In genomic region chr14:120378002-120378401, GRCm38 (mm10) we compare ENCODE assay signal across 19 mouse cellular contexts.
A peak's percentile ranks its signal among the peaks of the same experiment; 100 is the strongest.
DNase-seq lines count a peak whose midpoint lies in the region; ATAC-seq and TF ChIP-seq lines count a peak whose summit lies in the region.
"Had no signal": no experiment of that assay in that cellular context is flagged by ENCODE, and none has a peak within 500 bp of the region (broad histone marks: within the 10 kb centered on the region; RNA-seq: fewer than 3 reads in every experiment).

No protein-coding gene starts in this region.

- no peak for ATAC-seq in heart, embryonic 15.5 days (replicated peaks; ENCODE audit: insufficient number of reproducible peaks, insufficient read depth, low FRiP score, low read depth)
- ATAC-seq in lung, embryonic 14.5 days (ENCODE audit: insufficient read depth), result no peak
- ATAC-seq in embryonic facial prominence, embryonic 12.5 days (ENCODE audit: insufficient number of reproducible peaks, insufficient read depth, low FRiP score, low TSS enrichment), result no peak
- ATAC-seq in limb, embryonic 14.5 days (ENCODE audit: low FRiP score, low read depth), result no peak
- no peak for ATAC-seq in hindbrain, embryonic 14.5 days (ENCODE audit: low FRiP score)
- ATAC-seq: forebrain, embryonic 13.5 days; liver, postnatal 0 days; midbrain, embryonic 13.5 days had no signal

- WGBS in heart, embryonic 15.5 days, result 57% methylated on average over 8 of the region's 8 CpGs
- 43% methylated on average over 8 of the region's 8 CpGs for WGBS in lung, embryonic 14.5 days
- WGBS in embryonic facial prominence, embryonic 12.5 days, result 50% methylated on average over 8 of the region's 8 CpGs
- WGBS in limb, embryonic 14.5 days, result 45% methylated on average over 8 of the region's 8 CpGs
- 79% methylated on average over 8 of the region's 8 CpGs for WGBS in hindbrain, embryonic 14.5 days

- H3K4me3 ChIP-seq in heart, embryonic 15.5 days, result no peak overlapping the region
- H3K4me3 ChIP-seq in lung, embryonic 14.5 days (ENCODE audit: low read depth, low read length), result no peak overlapping the region
- no peak overlapping the region for H3K4me3 ChIP-seq in embryonic facial prominence, embryonic 12.5 days
- H3K4me3 ChIP-seq in limb, embryonic 14.5 days (replicated peaks; ENCODE audit: low read length), result no peak overlapping the region
- H3K4me3 ChIP-seq in hindbrain, embryonic 14.5 days (replicated peaks; ENCODE audit: low read length), result no peak overlapping the region
- H3K4me3 ChIP-seq: forebrain, embryonic 13.5 days; hindbrain, embryonic 12.5 days; midbrain, embryonic 13.5 days; neural tube, embryonic 13.5 days had no signal

- no peaks in the 10 kb centered on the region for H3K9me3 ChIP-seq in heart, embryonic 15.5 days (replicated peaks)
- no peaks in the 10 kb centered on the region for H3K9me3 ChIP-seq in lung, embryonic 14.5 days (ENCODE audit: low read depth, low read length)
- H3K9me3 ChIP-seq in embryonic facial prominence, embryonic 12.5 days, result no peaks in the 10 kb centered on the region
- H3K9me3 ChIP-seq in limb, embryonic 14.5 days (ENCODE audit: control insufficient read depth, low read length), result no peaks in the 10 kb centered on the region
- no peaks in the 10 kb centered on the region for H3K9me3 ChIP-seq in hindbrain, embryonic 14.5 days (ENCODE audit: control insufficient read depth, low read length)
- H3K9me3 ChIP-seq: forebrain, embryonic 13.5 days; hindbrain, embryonic 12.5 days; midbrain, embryonic 13.5 days; neural tube, embryonic 13.5 days had no signal

- H3K27ac ChIP-seq in heart, embryonic 15.5 days, result 0 out of 2 replicates have a peak overlapping the region, but pooled peaks have one; percentile 7
- H3K27ac ChIP-seq in lung, embryonic 14.5 days (ENCODE audit: low read depth), result peak overlapping the region; percentile 68
- peak overlapping the region; percentile 65 for H3K27ac ChIP-seq in embryonic facial prominence, embryonic 12.5 days
- 0 out of 2 replicates have a peak overlapping the region, but pooled peaks have one; percentile 43 for H3K27ac ChIP-seq in limb, embryonic 14.5 days (replicated peaks; ENCODE audit: low read depth, low read length)
- H3K27ac ChIP-seq in hindbrain, embryonic 14.5 days, result no peak overlapping the region
- H3K27ac ChIP-seq: forebrain, embryonic 13.5 days; hindbrain, embryonic 12.5 days; midbrain, embryonic 13.5 days; neural tube, embryonic 13.5 days; stomach, postnatal 0 days had no signal

- no peaks in the 10 kb centered on the region for H3K36me3 ChIP-seq in heart, embryonic 15.5 days
- H3K36me3 ChIP-seq in lung, embryonic 14.5 days (ENCODE audit: insufficient read depth), result peaks cover 16% of the 10 kb centered on the region
- H3K36me3 ChIP-seq in embryonic facial prominence, embryonic 12.5 days, result peaks cover 10% of the 10 kb centered on the region; the same call in 1 of the 2 replicates
- peaks cover 28% of the 10 kb centered on the region for H3K36me3 ChIP-seq in limb, embryonic 14.5 days (ENCODE audit: control insufficient read depth, insufficient read depth, low read length)
- H3K36me3 ChIP-seq in hindbrain, embryonic 14.5 days (replicated peaks; ENCODE audit: control insufficient read depth, insufficient read depth), result no peaks in the 10 kb centered on the region
- H3K36me3 ChIP-seq: hindbrain, embryonic 12.5 days; midbrain, embryonic 13.5 days; neural tube, embryonic 13.5 days had no signal

- intact Hi-C loops in heart, postnatal 14 days (cut with DNase I), result no loop called here

- H3K9ac ChIP-seq in heart, embryonic 15.5 days, result no peak overlapping the region
- H3K9ac ChIP-seq in lung, embryonic 14.5 days, result no peak overlapping the region
- no peak overlapping the region for H3K9ac ChIP-seq in embryonic facial prominence, embryonic 12.5 days
- H3K9ac ChIP-seq in limb, embryonic 14.5 days (ENCODE audit: low read depth, low read length, severe bottlenecking), result no peak overlapping the region
- no peak overlapping the region for H3K9ac ChIP-seq in hindbrain, embryonic 14.5 days
- H3K9ac ChIP-seq: forebrain, embryonic 13.5 days; hindbrain, embryonic 12.5 days; liver, postnatal 0 days; midbrain, embryonic 13.5 days; neural tube, embryonic 13.5 days had no signal

- no peaks in the 10 kb centered on the region for H3K27me3 ChIP-seq in heart, embryonic 15.5 days
- H3K27me3 ChIP-seq in lung, embryonic 14.5 days (ENCODE audit: insufficient read depth, low read length), result no peaks in the 10 kb centered on the region
- H3K27me3 ChIP-seq in embryonic facial prominence, embryonic 12.5 days, result no peaks in the 10 kb centered on the region
- no peaks in the 10 kb centered on the region for H3K27me3 ChIP-seq in limb, embryonic 14.5 days (ENCODE audit: control insufficient read depth, insufficient read depth, low read length)
- no peaks in the 10 kb centered on the region for H3K27me3 ChIP-seq in hindbrain, embryonic 14.5 days (ENCODE audit: control insufficient read depth, insufficient read depth, low read length)
- H3K27me3 ChIP-seq: forebrain, embryonic 13.5 days; hindbrain, embryonic 12.5 days; midbrain, embryonic 13.5 days; neural tube, embryonic 13.5 days had no signal

- no peak overlapping the region for H3K4me2 ChIP-seq in heart, embryonic 15.5 days
- H3K4me2 ChIP-seq in lung, embryonic 14.5 days, result no peak overlapping the region
- no peak overlapping the region for H3K4me2 ChIP-seq in embryonic facial prominence, embryonic 12.5 days (replicated peaks)
- no peak overlapping the region for H3K4me2 ChIP-seq in limb, embryonic 14.5 days (replicated peaks; ENCODE audit: low read depth, low read length, severe bottlenecking)
- no peak overlapping the region for H3K4me2 ChIP-seq in hindbrain, embryonic 14.5 days (replicated peaks)
- H3K4me2 ChIP-seq: forebrain, embryonic 13.5 days; hindbrain, embryonic 12.5 days; midbrain, embryonic 13.5 days; neural tube, embryonic 13.5 days had no signal

- no peak for DNase-seq in heart, postnatal 14 days
- DNase-seq in lung, embryonic 14.5 days, result peak; percentile 59
- no peak for DNase-seq in lung, postnatal 4 days
- DNase-seq in limb, embryonic 14.5 days (ENCODE audit: low spot score), result no peak
- DNase-seq in hindbrain, embryonic 14.5 days (ENCODE audit: low spot score), result no peak
- DNase-seq: cerebellum, adult 8-10 months; gastrocnemius, postnatal 10 days; heart, postnatal 10 days; kidney, adult 11 months; kidney, postnatal 4 days; liver, postnatal 0 days; right cerebral cortex, adult 18-20 months had no signal

- peaks cover 37% of the 10 kb centered on the region for H3K4me1 ChIP-seq in heart, embryonic 15.5 days (replicated peaks)
- peaks cover 43% of the 10 kb centered on the region for H3K4me1 ChIP-seq in lung, embryonic 14.5 days (ENCODE audit: insufficient read depth)
- H3K4me1 ChIP-seq in embryonic facial prominence, embryonic 12.5 days, result peaks cover 37% of the 10 kb centered on the region
- H3K4me1 ChIP-seq in limb, embryonic 14.5 days (ENCODE audit: control insufficient read depth, insufficient read depth, low read length), result peaks cover 45% of the 10 kb centered on the region
- no peaks in the 10 kb centered on the region for H3K4me1 ChIP-seq in hindbrain, embryonic 14.5 days (replicated peaks; ENCODE audit: control insufficient read depth, insufficient read depth, low read length)
- H3K4me1 ChIP-seq: forebrain, embryonic 13.5 days; neural tube, embryonic 13.5 days had no signal

- TF ChIP-seq CTCF in lung, embryonic 14.5 days (IDR thresholded peaks at IDR 0.05; ENCODE audit: low read depth), result no peak

- no peak for TF ChIP-seq POLR2A in limb, embryonic 14.5 days (IDR thresholded peaks at IDR 0.05; ENCODE audit: borderline replicate concordance, extremely low read depth, insufficient read depth, insufficient read length)
